Mouse (Mus musculus): ENCODE measurements around the gene Skil. TPM values are rescaled to one million over a fixed set of nuclear protein-coding genes. Genes with fewer than 3 reads are reported as not detected.
A peak's percentile ranks its signal among the peaks of the same experiment; 100 is the strongest.

The Skil gene
- polyA plus RNA-seq, 1 experiment from 2014 or later: 21.3 TPM

- Histone ChIP-seq H3K27me3 (ENCODE audit: control insufficient read depth, insufficient read depth, low read length) (no peaks in the 10 kb centered on the region), H3K27ac (ENCODE audit: low read length) (no peak overlapping the region), H3K4me3 (replicated peaks; ENCODE audit: low read length) (no peak overlapping the region), H3K4me2 (ENCODE audit: low read depth, low read length) (no peak overlapping the region), H3K9me3 (replicated peaks; ENCODE audit: control insufficient read depth, low read length) (no peaks in the 10 kb centered on the region), H3K9ac (ENCODE audit: low read length) (no peak overlapping the region), H3K4me1 (ENCODE audit: control insufficient read depth, insufficient read depth, low read length) (peaks cover 12% of the 10 kb centered on the region), H3K36me3 (ENCODE audit: control insufficient read depth, insufficient read depth, low read length) (no peaks in the 10 kb centered on the region)
- peak; percentile 57 for ATAC-seq (ENCODE audit: insufficient read depth, low FRiP score)
- WGBS: 58% methylated on average over 10 of the region's 10 CpGs
These were observed 15.4 kb upstream of the Skil start for GRCm38 (mm10) chr3:31079450-31079849.

- ATAC-seq (ENCODE audit: insufficient read depth, low FRiP score): no peak
- Histone ChIP-seq H3K27ac (ENCODE audit: low read length) (no peak overlapping the region), H3K4me2 (ENCODE audit: low read depth, low read length) (no peak overlapping the region), H3K36me3 (ENCODE audit: control insufficient read depth, insufficient read depth, low read length) (no peaks in the 10 kb centered on the region), H3K27me3 (ENCODE audit: control insufficient read depth, insufficient read depth, low read length) (no peaks in the 10 kb centered on the region), H3K4me1 (ENCODE audit: control insufficient read depth, insufficient read depth, low read length) (peaks cover 14% of the 10 kb centered on the region), H3K9ac (ENCODE audit: low read length) (no peak overlapping the region), H3K9me3 (replicated peaks; ENCODE audit: control insufficient read depth, low read length) (no peaks in the 10 kb centered on the region), H3K4me3 (replicated peaks; ENCODE audit: low read length) (no peak overlapping the region)
- 85% methylated on average over 10 of the region's 10 CpGs for WGBS
These were observed 13.9 kb upstream of the Skil start for GRCm38 (mm10) chr3:31080791-31081502.

GRCm38 (mm10) chr3:31082838-31083506, 11.9 kb upstream of the Skil start:
- Histone ChIP-seq H3K9ac (ENCODE audit: low read length) (no peak overlapping the region), H3K27me3 (ENCODE audit: control insufficient read depth, insufficient read depth, low read length) (no peaks in the 10 kb centered on the region), H3K4me2 (ENCODE audit: low read depth, low read length) (no peak overlapping the region), H3K36me3 (ENCODE audit: control insufficient read depth, insufficient read depth, low read length) (no peaks in the 10 kb centered on the region), H3K27ac (ENCODE audit: low read length) (no peak overlapping the region), H3K4me3 (replicated peaks; ENCODE audit: low read length) (no peak overlapping the region), H3K4me1 (ENCODE audit: control insufficient read depth, insufficient read depth, low read length) (peaks cover 14% of the 10 kb centered on the region), H3K9me3 (replicated peaks; ENCODE audit: control insufficient read depth, low read length) (no peaks in the 10 kb centered on the region)
- ATAC-seq (ENCODE audit: insufficient read depth, low FRiP score): no peak
- 87% methylated on average over 12 of the region's 13 CpGs for WGBS

- no peaks in the 10 kb centered on the region for H3K9me3 ChIP-seq (replicated peaks; ENCODE audit: control insufficient read depth, low read length)
- H3K4me3 ChIP-seq (replicated peaks; ENCODE audit: low read length): peak overlapping the region; percentile 15; the same call in 1 of the 2 replicates
- no peaks in the 10 kb centered on the region for H3K27me3 ChIP-seq (ENCODE audit: control insufficient read depth, insufficient read depth, low read length)
- no peak overlapping the region for H3K27ac ChIP-seq (ENCODE audit: low read length)
- no peak overlapping the region for H3K9ac ChIP-seq (ENCODE audit: low read length)
- no peaks in the 10 kb centered on the region for H3K36me3 ChIP-seq (ENCODE audit: control insufficient read depth, insufficient read depth, low read length)
- ATAC-seq (ENCODE audit: insufficient read depth, low FRiP score): no peak
- WGBS: 17% methylated on average over 12 of the region's 12 CpGs
- peaks cover 14% of the 10 kb centered on the region for H3K4me1 ChIP-seq (ENCODE audit: control insufficient read depth, insufficient read depth, low read length)
- peak overlapping the region; percentile 37 for H3K4me2 ChIP-seq (ENCODE audit: low read depth, low read length)
These were observed 11.2 kb upstream of the Skil start for GRCm38 (mm10) chr3:31083507-31084245.

GRCm38 (mm10) chr3:31085000-31085399, 9.9 kb upstream of the Skil start:
- Histone ChIP-seq H3K27me3 (ENCODE audit: control insufficient read depth, insufficient read depth, low read length) (no peaks in the 10 kb centered on the region), H3K4me2 (ENCODE audit: low read depth, low read length) (no peak overlapping the region), H3K36me3 (ENCODE audit: control insufficient read depth, insufficient read depth, low read length) (no peaks in the 10 kb centered on the region), H3K4me3 (replicated peaks; ENCODE audit: low read length) (no peak overlapping the region), H3K4me1 (ENCODE audit: control insufficient read depth, insufficient read depth, low read length) (peaks cover 14% of the 10 kb centered on the region), H3K9ac (ENCODE audit: low read length) (no peak overlapping the region), H3K27ac (ENCODE audit: low read length) (no peak overlapping the region), H3K9me3 (replicated peaks; ENCODE audit: control insufficient read depth, low read length) (no peaks in the 10 kb centered on the region)
- ATAC-seq (ENCODE audit: insufficient read depth, low FRiP score): no peak
- WGBS: 86% methylated on average over 3 of the region's 3 CpGs

- ATAC-seq (ENCODE audit: insufficient read depth, low FRiP score): no peak
- Histone ChIP-seq H3K4me1 (ENCODE audit: control insufficient read depth, insufficient read depth, low read length) (peaks cover 9% of the 10 kb centered on the region), H3K36me3 (ENCODE audit: control insufficient read depth, insufficient read depth, low read length) (no peaks in the 10 kb centered on the region), H3K27ac (ENCODE audit: low read length) (peak overlapping the region; percentile 72), H3K27me3 (ENCODE audit: control insufficient read depth, insufficient read depth, low read length) (no peaks in the 10 kb centered on the region), H3K9me3 (replicated peaks; ENCODE audit: control insufficient read depth, low read length) (no peaks in the 10 kb centered on the region), H3K4me2 (ENCODE audit: low read depth, low read length) (no peak overlapping the region), H3K4me3 (replicated peaks; ENCODE audit: low read length) (no peak overlapping the region), H3K9ac (ENCODE audit: low read length) (peak overlapping the region; percentile 38; the same call in 1 of the 2 replicates)
- WGBS: 40% methylated on average over 10 of the region's 10 CpGs
These were observed 5.8 kb upstream of the Skil start for GRCm38 (mm10) chr3:31088789-31089775.

GRCm38 (mm10) chr3:31089956-31090355, 4.9 kb upstream of the Skil start:
- no peak overlapping the region for H3K9ac ChIP-seq (ENCODE audit: low read length)
- WGBS: 57% methylated on average over 7 of the region's 7 CpGs

GRCm38 (mm10) chr3:31093196-31093595, 1.7 kb upstream of the Skil start:
- Histone ChIP-seq H3K27ac (ENCODE audit: low read length) (peak overlapping the region; percentile 100), H3K9me3 (replicated peaks; ENCODE audit: control insufficient read depth, low read length) (no peaks in the 10 kb centered on the region), H3K9ac (ENCODE audit: low read length) (peak overlapping the region; percentile 93), H3K4me1 (ENCODE audit: control insufficient read depth, insufficient read depth, low read length) (peaks cover 15% of the 10 kb centered on the region), H3K4me3 (replicated peaks; ENCODE audit: low read length) (peak overlapping the region; percentile 95), H3K4me2 (ENCODE audit: low read depth, low read length) (peak overlapping the region; percentile 75), H3K36me3 (ENCODE audit: control insufficient read depth, insufficient read depth, low read length) (no peaks in the 10 kb centered on the region), H3K27me3 (ENCODE audit: control insufficient read depth, insufficient read depth, low read length) (no peaks in the 10 kb centered on the region)
- WGBS: 6% methylated on average over 13 of the region's 13 CpGs
- ATAC-seq (ENCODE audit: insufficient read depth, low FRiP score): no peak

More at GRCm38 (mm10) chr3:31089956-31090355, 4.9 kb upstream of the Skil start:
- no peak for ATAC-seq (ENCODE audit: insufficient read depth, low FRiP score)
- H3K4me2 ChIP-seq (ENCODE audit: low read depth, low read length): no peak overlapping the region
- H3K9me3 ChIP-seq (replicated peaks; ENCODE audit: control insufficient read depth, low read length): no peaks in the 10 kb centered on the region
- H3K4me3 ChIP-seq (replicated peaks; ENCODE audit: low read length): no peak overlapping the region
- no peak overlapping the region for H3K27ac ChIP-seq (ENCODE audit: low read length)
- no peaks in the 10 kb centered on the region for H3K36me3 ChIP-seq (ENCODE audit: control insufficient read depth, insufficient read depth, low read length)
- H3K27me3 ChIP-seq (ENCODE audit: control insufficient read depth, insufficient read depth, low read length): no peaks in the 10 kb centered on the region
- peaks cover 4% of the 10 kb centered on the region; the same call in 1 of the 2 replicates for H3K4me1 ChIP-seq (ENCODE audit: control insufficient read depth, insufficient read depth, low read length)
